Mouse (Mus musculus) heart, postnatal 4 days (tissue): ENCODE measurements at regions not wholly inside any gene's neighbourhood (a gene's known extent, or its start where the extent isn't known, plus 50 kb on each side); places are given as distances from the start of the nearest gene placed in this dataset.

Source experiments
- DNase-seq: peaks from one replicate; pipeline ENCODE4 v3.0.0; 2021

GRCm38 (mm10) chr7:66490073-66490472 is 62.8 kb upstream of the Aldh1a3 start:
- no peak for DNase-seq

- no peak for DNase-seq
Measured at GRCm38 (mm10) chr7:66487751-66488150, 60.4 kb upstream of the Aldh1a3 start.

- no peak for DNase-seq
Measured at GRCm38 (mm10) chr7:66480446-66480845, 53.1 kb upstream of the Aldh1a3 start.

GRCm38 (mm10) chr7:66479321-66479720 is 52.0 kb upstream of the Aldh1a3 start:
- DNase-seq = no peak

GRCm38 (mm10) chr7:66478106-66478505 is 50.8 kb upstream of the Aldh1a3 start:
- DNase-seq = no peak

- DNase-seq = peak; percentile 47
Measured at GRCm38 (mm10) chr7:66477475-66477874, 50.2 kb upstream of the Aldh1a3 start.
